Mouse (Mus musculus) heart, postnatal 0 days (tissue): ENCODE data around the gene 6720489N17Rik.
"Not testable (repeated sequence)": the region's sequence is repeated elsewhere in the genome, so short reads cannot be mapped to it uniquely, and the experiment has no call there.

Experiments used
- CTCF ChIP-seq: IDR thresholded peaks from 2 replicates; pipeline ENCODE4 v1.5.1; 2016; ENCODE audit warnings: antibody characterized with exemption, control low read depth, low read depth
- EP300 ChIP-seq: IDR thresholded peaks from 2 replicates; pipeline ENCODE4 v1.6.1; 2016; ENCODE audit warnings: antibody characterized with exemption, low read depth

- not testable (repeated sequence) for TF ChIP-seq CTCF, EP300
Observed at GRCm38 (mm10) chr13:62624277-62624665, 289 bp upstream of the 6720489N17Rik start.
